Mouse (Mus musculus): Measurements from ENCODE around the gene Xlr5a.
A peak's percentile ranks its signal among the peaks of the same experiment; 100 is the strongest.
"Not testable (repeated sequence)": the region's sequence is repeated elsewhere in the genome, so short reads cannot be mapped to it uniquely, and the experiment has no call there.

The Xlr5a gene

GRCm38 (mm10) chrX:73292876-73293275 is at the start of gene Xlr5a, which contains the start of gene Xlr5c:
TSS of gene Xlr5a (minus strand) at chrX:73292976.
TSS of gene Xlr5c (minus strand) at chrX:73292976.
- DNase-seq (ENCODE audit: extremely low spot score, low read depth, low spot score): not testable (repeated sequence)

- peak; percentile 5 for DNase-seq (ENCODE audit: extremely low spot score, low read depth, low spot score)
These were observed 49.7 kb upstream of the Xlr5a start, which contains the start of gene Zfp275 for GRCm38 (mm10) chrX:73342483-73342895. TSS of gene Zfp275 (plus strand) at chrX:73342621.

DNA sequence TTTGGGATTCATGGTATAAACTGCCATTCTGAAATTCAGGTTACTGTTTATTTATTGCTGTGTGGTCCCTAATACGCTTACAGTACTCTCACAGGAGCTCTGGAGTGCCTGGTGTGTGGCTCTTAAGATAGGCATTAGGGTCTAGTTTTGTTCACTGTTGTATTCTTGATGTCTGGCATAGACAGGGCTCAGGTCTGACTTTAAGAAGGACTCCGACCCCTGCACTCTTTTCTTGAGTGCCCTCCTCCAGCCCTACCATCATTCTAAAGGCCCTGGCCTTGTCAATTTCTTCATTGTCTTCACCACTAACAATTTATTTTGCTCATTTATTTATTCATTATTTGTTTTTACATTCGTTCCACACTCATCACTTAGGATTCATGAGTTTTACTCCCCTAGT is 49.3 kb upstream of the Xlr5a start:
- no peak for DNase-seq (ENCODE audit: extremely low spot score, low read depth, low spot score)

DNA sequence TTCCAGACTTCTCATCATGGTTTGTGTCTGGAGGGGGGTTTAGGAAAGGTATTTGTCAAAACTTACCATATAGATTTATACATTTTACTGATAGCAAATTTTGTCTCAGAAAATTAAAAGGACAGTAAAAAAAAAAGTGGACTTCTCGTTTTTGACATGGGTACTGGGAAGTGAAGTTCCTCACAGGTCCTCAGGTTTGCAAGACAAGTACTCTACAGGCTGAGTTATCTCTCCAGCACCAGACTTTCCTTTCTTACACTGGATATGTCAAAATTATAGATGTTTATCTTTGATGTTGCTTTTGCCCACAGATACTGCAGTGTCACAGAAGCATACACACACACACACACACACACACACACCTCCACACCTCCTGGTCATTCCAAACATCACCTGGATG is 48.7 kb upstream of the Xlr5a start:
- DNase-seq (ENCODE audit: extremely low spot score, low read depth, low spot score): no peak

DNA sequence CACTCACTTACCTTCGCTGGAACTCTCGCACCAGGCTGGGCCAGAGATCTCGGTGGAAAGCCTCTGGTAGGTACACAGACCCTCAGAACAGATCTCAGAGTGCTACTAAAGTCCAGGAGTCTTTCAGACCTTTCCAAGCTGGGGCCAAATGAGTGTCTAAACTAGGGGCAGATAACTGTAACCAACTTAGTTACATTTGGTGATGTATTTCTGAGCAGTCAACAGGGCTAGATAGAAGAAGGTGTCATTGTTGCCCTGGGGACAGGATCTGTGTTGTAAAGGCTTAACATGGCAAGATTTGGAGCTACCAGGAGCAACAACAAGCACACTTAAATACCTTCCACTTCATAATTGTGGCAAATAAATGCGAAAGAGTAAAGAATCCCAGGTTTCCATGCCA is 44.0 kb upstream of the Xlr5a start, which contains the start of gene Gm45015:
Gene Gm45015 (minus strand): TSS at position 101 of the 400 bp plus-strand sequence.
- DNase-seq (ENCODE audit: extremely low spot score, low read depth, low spot score): no peak

GRCm38 (mm10) chrX:73333548-73333947 is 40.8 kb upstream of the Xlr5a start:
- DNase-seq (ENCODE audit: extremely low spot score, low read depth, low spot score): no peak

DNA sequence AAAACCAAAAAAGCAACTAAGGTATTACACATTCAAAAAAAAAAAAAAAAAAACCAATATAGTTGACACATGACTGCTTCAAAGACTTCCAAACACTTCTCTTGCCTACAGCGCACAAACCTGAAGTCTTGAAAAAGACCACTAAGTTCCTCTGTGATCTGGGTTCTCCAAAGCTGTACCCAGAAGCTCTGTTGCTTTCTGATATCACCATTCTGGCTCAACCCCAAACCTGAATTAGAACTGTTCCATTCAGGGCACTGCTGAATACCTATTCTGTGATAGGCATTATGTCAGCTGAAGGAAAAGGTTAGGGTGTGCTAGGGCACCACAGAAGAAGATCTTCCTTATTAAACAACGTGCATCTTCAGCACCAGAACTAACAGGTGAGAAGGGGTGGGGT is 34.4 kb upstream of the Xlr5a start:
- no peak for DNase-seq (ENCODE audit: extremely low spot score, low read depth, low spot score)

GRCm38 (mm10) chrX:73321029-73321428 is 28.3 kb upstream of the Xlr5a start:
- no peak for DNase-seq (ENCODE audit: extremely low spot score, low read depth, low spot score)

- no peak for DNase-seq (ENCODE audit: extremely low spot score, low read depth, low spot score)
These were observed 19.7 kb upstream of the Xlr5a start for GRCm38 (mm10) chrX:73312522-73312921.

- DNase-seq (ENCODE audit: extremely low spot score, low read depth, low spot score): not testable (repeated sequence)
These were observed 3.0 kb upstream of the Xlr5a start for GRCm38 (mm10) chrX:73295745-73296144.

GRCm38 (mm10) chrX:73265270-73265669 is 27.5 kb downstream of the Xlr5a start, which contains the start of gene Xlr3c:
TSS of gene Xlr3c (minus strand) at chrX:73265390.
- DNase-seq (ENCODE audit: extremely low spot score, low read depth, low spot score): not testable (repeated sequence)

- not testable (repeated sequence) for DNase-seq (ENCODE audit: extremely low spot score, low read depth, low spot score)
These were observed 30.3 kb downstream of the Xlr5a start for GRCm38 (mm10) chrX:73262428-73262827.

GRCm38 (mm10) chrX:73242821-73243325 is 49.9 kb downstream of the Xlr5a start, which contains the start of gene Xlr4c:
TSS of gene Xlr4c (minus strand) at chrX:73243130.
- not testable (repeated sequence) for DNase-seq (ENCODE audit: extremely low spot score, low read depth, low spot score)

DNA sequence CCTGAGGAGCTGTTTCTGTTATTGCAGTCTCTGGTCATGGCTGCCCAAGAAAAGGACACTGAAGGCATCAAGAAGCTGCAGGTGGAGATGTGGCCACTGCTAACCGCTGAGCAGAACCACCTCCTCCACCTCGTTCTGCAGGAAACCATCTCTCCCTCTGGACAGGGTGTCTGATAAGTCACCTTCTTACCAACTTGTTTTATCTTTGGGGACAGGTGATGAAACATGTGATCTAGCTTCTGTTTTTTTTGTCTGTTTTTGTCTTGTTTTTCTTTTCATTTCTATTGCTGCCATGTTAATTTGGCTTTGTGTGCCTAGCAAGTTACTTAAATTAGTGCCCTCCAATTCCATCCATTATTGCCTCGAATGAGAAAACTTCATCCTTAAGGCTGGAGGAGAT is 63.5 kb downstream of the Xlr5a start:
- DNase-seq (ENCODE audit: extremely low spot score, low read depth, low spot score): no peak

DNA sequence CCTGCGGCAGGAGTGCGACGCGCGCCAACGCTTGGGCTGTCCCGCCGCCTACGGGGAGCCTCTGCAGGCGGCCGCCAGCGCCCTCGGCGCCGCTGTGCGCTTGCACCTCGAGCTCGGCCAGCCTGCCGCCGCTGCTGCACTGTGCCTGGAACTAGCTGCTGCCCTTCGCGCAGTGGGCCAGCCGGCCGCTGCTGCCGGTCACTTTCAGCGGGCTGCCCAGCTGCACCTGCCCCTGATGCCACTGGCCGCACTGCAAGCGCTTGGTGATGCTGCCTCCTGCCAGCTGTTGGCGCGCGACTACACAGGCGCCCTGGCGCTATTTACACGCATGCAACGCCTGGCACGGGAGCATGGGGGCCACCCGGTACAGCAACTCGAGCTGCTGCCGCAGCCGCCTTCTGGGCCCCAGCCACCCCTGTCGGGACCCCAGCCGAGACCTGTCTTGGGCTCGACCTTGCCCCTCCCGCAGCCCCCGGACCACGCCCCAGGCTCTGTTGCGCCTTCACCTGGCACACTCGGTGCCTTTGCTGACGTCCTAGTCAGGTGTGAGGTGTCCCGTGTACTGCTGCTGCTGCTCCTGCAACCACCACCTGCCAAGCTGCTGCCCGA is 64.1 kb downstream of the Xlr5a start:
- DNase-seq (ENCODE audit: extremely low spot score, low read depth, low spot score): no peak

DNA sequence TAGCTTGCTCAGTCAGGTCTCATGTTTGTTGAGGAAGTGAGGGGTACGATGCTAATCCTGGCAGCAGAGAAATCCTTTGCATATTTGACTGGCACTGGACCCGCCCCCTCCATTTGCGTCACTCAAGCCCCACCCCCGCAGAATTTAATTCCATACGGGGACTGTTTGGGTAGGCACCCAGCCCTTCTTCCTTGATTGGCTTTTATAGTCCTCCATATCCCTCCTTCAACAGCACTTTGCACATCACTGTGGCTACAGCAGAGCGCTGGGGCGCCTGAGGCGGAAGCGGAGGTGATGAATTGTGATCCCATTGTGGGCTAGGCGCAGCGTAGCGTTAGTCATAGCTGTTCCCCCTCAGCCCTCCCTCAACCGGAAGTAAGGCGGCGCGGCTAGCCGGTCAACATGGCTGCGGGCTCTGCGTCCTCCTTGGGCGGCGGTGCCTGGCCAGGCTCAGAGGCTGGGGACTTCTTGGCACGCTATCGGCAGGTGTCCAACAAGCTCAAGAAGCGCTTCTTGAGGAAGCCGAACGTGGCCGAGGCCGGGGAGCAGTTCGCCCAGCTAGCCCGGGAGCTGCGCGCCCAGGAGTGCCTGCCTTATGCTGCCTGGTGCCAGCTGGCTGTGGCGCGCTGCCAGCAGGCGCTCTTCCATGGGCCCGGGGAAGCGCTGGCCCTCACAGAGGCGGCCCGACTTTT is 64.7 kb downstream of the Xlr5a start, which contains the start of gene F8a:
Gene F8a (plus strand): TSS at position 378 of the 692 bp plus-strand sequence.
- no peak for DNase-seq (ENCODE audit: extremely low spot score, low read depth, low spot score)

DNA sequence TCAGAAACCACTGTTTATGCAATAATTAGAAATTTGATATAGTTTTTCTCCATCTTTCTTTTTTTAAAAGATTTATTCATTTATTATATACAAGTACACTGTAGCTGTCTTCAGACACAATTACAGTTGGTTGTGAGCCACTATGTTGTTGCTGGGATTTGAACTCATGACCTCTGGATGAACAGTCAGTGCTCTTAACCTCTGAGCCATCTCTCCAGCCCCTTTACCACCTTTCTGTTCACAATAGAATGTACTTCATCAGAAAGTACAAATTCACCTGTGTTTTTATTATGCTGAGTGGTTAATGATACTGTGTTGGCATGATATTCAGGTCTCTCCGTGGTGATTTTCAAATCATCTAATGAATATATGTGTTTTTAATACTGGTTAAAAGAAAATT is 67.4 kb downstream of the Xlr5a start:
- DNase-seq (ENCODE audit: extremely low spot score, low read depth, low spot score): no peak

DNA sequence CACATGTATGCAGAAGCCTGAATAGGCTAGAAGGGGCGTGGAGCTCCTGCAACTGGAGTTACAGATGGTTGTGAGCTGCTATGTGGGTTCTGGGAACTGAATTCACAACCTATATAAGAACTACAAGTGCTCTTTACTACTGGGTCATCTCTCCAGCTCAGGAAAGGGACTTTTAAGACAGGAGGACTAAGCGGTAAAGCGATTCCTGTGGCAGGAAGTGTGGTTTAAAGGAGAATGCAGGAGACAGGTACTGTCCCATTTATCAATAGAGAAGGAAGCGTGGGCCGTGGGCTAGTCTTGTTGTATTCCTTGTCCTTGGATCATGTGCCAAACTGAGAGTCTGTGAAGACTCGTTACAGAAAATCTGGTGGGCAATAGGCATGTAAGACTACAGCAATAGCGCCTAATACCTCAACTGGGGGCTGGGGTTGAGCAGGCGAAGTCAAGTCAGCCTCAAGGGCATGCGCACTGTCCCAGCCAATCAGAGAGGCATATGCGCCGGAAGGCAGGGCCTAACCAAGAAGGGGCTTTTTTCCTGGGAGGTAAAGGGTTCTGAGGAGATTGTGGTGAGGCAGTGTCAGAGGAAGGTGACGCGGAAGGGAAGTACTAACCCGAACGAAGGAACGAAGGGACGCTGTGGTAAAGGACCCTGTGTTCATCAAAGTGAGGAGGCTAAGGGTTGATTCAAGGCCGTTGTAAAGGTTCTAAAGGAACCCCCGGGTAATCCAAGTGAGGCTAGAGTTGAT is 78.8 kb downstream of the Xlr5a start, which contains the start of gene Xlr4b:
Gene Xlr4b (plus strand): TSS at position 515 of the 746 bp plus-strand sequence.
- DNase-seq (ENCODE audit: extremely low spot score, low read depth, low spot score): not testable (repeated sequence)

- not testable (repeated sequence) for DNase-seq (ENCODE audit: extremely low spot score, low read depth, low spot score)
These were observed 100.8 kb downstream of the Xlr5a start, which contains the start of gene Xlr3b for GRCm38 (mm10) chrX:73191934-73192333. TSS of gene Xlr3b (plus strand) at chrX:73192207.

- not testable (repeated sequence) for DNase-seq (ENCODE audit: extremely low spot score, low read depth, low spot score)
These were observed 115.9 kb downstream of the Xlr5a start, which contains the start of gene Spin2d for GRCm38 (mm10) chrX:73176889-73177288. TSS of gene Spin2d (minus strand) at chrX:73176989.

- not testable (repeated sequence) for DNase-seq (ENCODE audit: extremely low spot score, low read depth, low spot score)
These were observed 143.4 kb downstream of the Xlr5a start, which contains the start of gene DXBay18 for GRCm38 (mm10) chrX:73149350-73149749. TSS of gene DXBay18 (minus strand) at chrX:73149450.

All from hindlimb bud, embryonic 11.5 days (tissue).